Mouse (Mus musculus) heart, adult 2 months (tissue): ENCODE results near the gene Olfr5.

Experiments
- CTCF ChIP-seq: fragments of 200-600 bp; IDR thresholded peaks from 2 replicates; pipeline ENCODE4 v1.8.1; 2022; ENCODE audit warnings: antibody characterized with exemption, mild to moderate bottlenecking, moderate library complexity
- POLR2A ChIP-seq: fragments of 200-500 bp; IDR thresholded peaks from 2 replicates; pipeline ENCODE4 v1.6.1; 2011; ENCODE audit warnings: mild to moderate bottlenecking, low read depth, low read length, control low read depth; ENCODE audit not compliant: insufficient read depth

- TF ChIP-seq CTCF: no peak
- no peak for TF ChIP-seq POLR2A
Measured at GRCm38 (mm10) chr7:6486841-6487240, at the start of gene Olfr5.
